Mouse (Mus musculus): Measurements from ENCODE around the gene Nr4a1. TPM values are rescaled to one million over a fixed set of nuclear protein-coding genes. Genes with fewer than 3 reads are reported as not detected.

Gene Nr4a1
- polyA plus RNA-seq, 1 experiment, result 50.3 TPM

- peak in 1 of 2 experiments; percentile 74 for DNase-seq (ENCODE audit: low read depth in 1 of 2, low spot score in 2 of 2)
- TF ChIP-seq POLR2A (IDR thresholded peaks at IDR 0.05; ENCODE audit: low read depth, low read length) (no peak), CTCF (IDR thresholded peaks at IDR 0.05; ENCODE audit: extremely low read depth, insufficient read depth, insufficient read length, insufficient replicate concordance) (no peak)
- no peaks in the 10 kb centered on the region for H3K36me3 ChIP-seq (ENCODE audit: control insufficient read depth, insufficient read depth, low read length)
- 52% methylated on average over 6 of the region's 6 CpGs for WGBS
- peak overlapping the region; percentile 79 for H3K27ac ChIP-seq (ENCODE audit: insufficient read depth, low read length)
- no peaks in the 10 kb centered on the region for H3K27me3 ChIP-seq (ENCODE audit: control insufficient read depth, insufficient read depth, low read length)
- H3K4me1 ChIP-seq (ENCODE audit: control insufficient read depth, insufficient read depth, insufficient read length), result peaks cover 36% of the 10 kb centered on the region; the same call in 1 of the 2 replicates
- H3K4me3 ChIP-seq (ENCODE audit: extremely low read depth, insufficient read depth, insufficient read length), result no peak overlapping the region; the same call in 1 of the 2 replicates
Observed at GRCm38 (mm10) chr15:101252614-101253013, 1.5 kb upstream of the Nr4a1 start.

GRCm38 (mm10) chr15:101253563-101253885 lies 545 bp upstream of the Nr4a1 start:
- TF ChIP-seq CTCF (IDR thresholded peaks at IDR 0.05; ENCODE audit: extremely low read depth, insufficient read depth, insufficient read length, insufficient replicate concordance) (no peak), POLR2A (IDR thresholded peaks at IDR 0.05; ENCODE audit: low read depth, low read length) (no peak)
- Histone ChIP-seq H3K36me3 (ENCODE audit: control insufficient read depth, insufficient read depth, low read length) (no peaks in the 10 kb centered on the region), H3K4me3 (ENCODE audit: extremely low read depth, insufficient read depth, insufficient read length) (peak overlapping the region; percentile 59), H3K4me1 (ENCODE audit: control insufficient read depth, insufficient read depth, insufficient read length) (peaks cover 40% of the 10 kb centered on the region; the same call in 1 of the 2 replicates), H3K27ac (ENCODE audit: insufficient read depth, low read length) (peak overlapping the region; percentile 62), H3K27me3 (ENCODE audit: control insufficient read depth, insufficient read depth, low read length) (no peaks in the 10 kb centered on the region)
- 33% methylated on average over 3 of the region's 3 CpGs for WGBS
- DNase-seq (ENCODE audit: low read depth in 1 of 2, low spot score in 2 of 2), result no peak

DNA sequence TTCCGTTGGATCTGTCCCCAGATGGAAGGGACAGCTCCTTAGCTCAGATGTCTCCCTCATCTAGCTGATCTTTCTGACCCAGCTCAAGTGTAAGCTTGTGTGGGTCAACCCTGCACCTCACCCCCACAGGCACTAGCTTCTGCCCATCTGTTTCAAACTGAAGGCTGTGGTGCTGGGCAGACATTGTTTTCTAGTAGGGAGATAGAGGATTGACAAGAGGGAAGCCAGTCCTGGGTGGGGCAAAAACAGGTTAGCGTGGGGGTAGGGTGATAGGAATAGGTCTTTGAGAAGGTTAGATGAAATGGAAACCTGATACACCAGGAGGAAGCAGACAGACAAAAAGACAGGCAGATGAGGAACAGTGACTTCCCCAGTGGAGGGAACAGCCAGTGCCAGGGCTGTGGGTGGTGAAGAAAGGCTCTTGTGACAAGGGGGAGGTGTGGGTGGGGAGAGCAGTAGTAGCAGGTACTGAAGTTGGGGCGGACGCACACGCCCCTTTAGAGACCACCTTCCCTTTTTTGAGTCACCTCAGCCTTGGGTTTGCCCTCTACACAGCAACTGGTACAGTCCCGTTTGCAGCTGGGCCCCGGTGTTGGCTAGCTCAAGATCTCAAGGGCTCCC lies 1.9 kb downstream of the Nr4a1 start:
- no peaks in the 10 kb centered on the region for H3K27me3 ChIP-seq (ENCODE audit: control insufficient read depth, insufficient read depth, low read length)
- no peak for DNase-seq (ENCODE audit: low read depth in 1 of 2, low spot score in 2 of 2)
- peaks cover 39% of the 10 kb centered on the region; the same call in 1 of the 2 replicates for H3K4me1 ChIP-seq (ENCODE audit: control insufficient read depth, insufficient read depth, insufficient read length)
- no peak overlapping the region for H3K4me3 ChIP-seq (ENCODE audit: extremely low read depth, insufficient read depth, insufficient read length)
- WGBS, result 30% methylated on average over 7 of the region's 7 CpGs
- peak overlapping the region; percentile 66 for H3K27ac ChIP-seq (ENCODE audit: insufficient read depth, low read length)
- no peaks in the 10 kb centered on the region; the same call in 1 of the 2 replicates for H3K36me3 ChIP-seq (ENCODE audit: control insufficient read depth, insufficient read depth, low read length)
- no peak for TF ChIP-seq CTCF (IDR thresholded peaks at IDR 0.05; ENCODE audit: extremely low read depth, insufficient read depth, insufficient read length, insufficient replicate concordance)
- TF ChIP-seq POLR2A (IDR thresholded peaks at IDR 0.05; ENCODE audit: low read depth, low read length), result no peak

DNA sequence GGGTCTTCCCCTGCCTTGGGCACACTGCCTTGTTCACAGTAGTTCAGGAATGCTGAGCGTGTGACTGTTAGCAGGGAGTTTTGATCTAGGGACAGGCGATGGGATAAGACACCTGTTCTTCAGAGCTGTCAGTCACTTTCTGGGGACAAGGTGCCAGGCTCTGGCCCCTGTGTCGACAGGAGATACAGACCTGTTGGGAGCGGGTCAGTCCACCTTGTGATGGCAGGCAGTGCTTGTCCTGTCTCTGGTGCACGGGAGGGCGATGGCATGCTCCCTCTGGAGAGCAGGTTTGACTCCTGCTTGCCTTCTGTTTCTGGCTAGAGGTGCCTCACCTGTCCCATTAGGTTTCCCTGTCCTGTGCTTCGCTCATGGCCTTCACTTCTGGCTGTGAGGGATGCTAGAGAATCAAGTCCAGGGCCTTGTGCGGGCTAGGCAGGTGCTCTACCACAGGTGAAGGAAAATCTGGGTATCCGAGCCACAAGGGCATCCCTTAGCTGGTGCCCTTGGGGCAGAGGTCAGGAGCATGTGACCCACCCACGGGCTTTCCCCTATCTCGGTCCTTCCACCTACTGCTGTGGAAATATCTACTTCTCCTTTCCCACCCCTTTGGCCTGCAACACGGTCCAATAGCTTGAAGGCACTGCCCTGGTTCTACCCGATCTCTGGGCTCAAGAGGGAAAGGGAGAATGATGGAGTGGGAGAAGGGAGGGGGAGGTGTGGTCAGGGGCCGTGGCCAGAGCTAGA lies 2.6 kb downstream of the Nr4a1 start:
- Histone ChIP-seq H3K4me1 (ENCODE audit: control insufficient read depth, insufficient read depth, insufficient read length) (peaks cover 39% of the 10 kb centered on the region; the same call in 1 of the 2 replicates), H3K27ac (ENCODE audit: insufficient read depth, low read length) (peak overlapping the region; percentile 66), H3K36me3 (ENCODE audit: control insufficient read depth, insufficient read depth, low read length) (no peaks in the 10 kb centered on the region; the same call in 1 of the 2 replicates), H3K4me3 (ENCODE audit: extremely low read depth, insufficient read depth, insufficient read length) (no peak overlapping the region), H3K27me3 (ENCODE audit: control insufficient read depth, insufficient read depth, low read length) (no peaks in the 10 kb centered on the region)
- WGBS, result 62% methylated on average over 14 of the region's 14 CpGs
- no peak for TF ChIP-seq CTCF (IDR thresholded peaks at IDR 0.05; ENCODE audit: extremely low read depth, insufficient read depth, insufficient read length, insufficient replicate concordance)
- TF ChIP-seq POLR2A (IDR thresholded peaks at IDR 0.05; ENCODE audit: low read depth, low read length), result no peak
- DNase-seq (ENCODE audit: low read depth in 1 of 2, low spot score in 2 of 2), result peak; percentile 54 to 63

DNA sequence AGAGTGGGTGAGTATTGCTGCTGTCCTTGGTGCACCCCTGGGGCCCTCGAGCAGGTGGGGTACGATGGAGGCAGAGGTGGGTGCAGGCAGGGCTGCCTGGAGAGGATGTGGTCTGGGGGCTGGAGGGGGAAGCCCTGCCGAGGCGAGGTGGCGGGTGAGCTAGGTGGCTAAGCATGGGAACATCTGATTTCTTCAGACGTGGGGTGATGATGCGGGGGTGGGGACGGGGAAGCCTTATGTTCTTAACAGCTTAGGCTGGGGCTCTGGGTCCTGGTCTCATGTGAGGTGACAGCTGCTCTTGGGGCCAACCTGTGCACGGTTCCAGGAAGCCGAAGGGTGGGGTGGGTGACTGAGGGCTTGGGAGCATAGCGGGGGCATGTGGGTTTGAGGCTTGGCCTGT lies 4.4 kb downstream of the Nr4a1 start:
- TF ChIP-seq CTCF (IDR thresholded peaks at IDR 0.05; ENCODE audit: extremely low read depth, insufficient read depth, insufficient read length, insufficient replicate concordance) (no peak), POLR2A (IDR thresholded peaks at IDR 0.05; ENCODE audit: low read depth, low read length) (no peak)
- H3K27ac ChIP-seq (ENCODE audit: insufficient read depth, low read length), result peak overlapping the region; percentile 64
- peaks cover 48% of the 10 kb centered on the region; the same call in 1 of the 2 replicates for H3K4me1 ChIP-seq (ENCODE audit: control insufficient read depth, insufficient read depth, insufficient read length)
- WGBS, result 10% methylated on average over 11 of the region's 11 CpGs
- H3K36me3 ChIP-seq (ENCODE audit: control insufficient read depth, insufficient read depth, low read length), result no peaks in the 10 kb centered on the region; the same call in 1 of the 2 replicates
- no peaks in the 10 kb centered on the region for H3K27me3 ChIP-seq (ENCODE audit: control insufficient read depth, insufficient read depth, low read length)
- DNase-seq (ENCODE audit: low read depth in 1 of 2, low spot score in 2 of 2), result peak; percentile 58 to 69
- no peak overlapping the region for H3K4me3 ChIP-seq (ENCODE audit: extremely low read depth, insufficient read depth, insufficient read length)

DNA sequence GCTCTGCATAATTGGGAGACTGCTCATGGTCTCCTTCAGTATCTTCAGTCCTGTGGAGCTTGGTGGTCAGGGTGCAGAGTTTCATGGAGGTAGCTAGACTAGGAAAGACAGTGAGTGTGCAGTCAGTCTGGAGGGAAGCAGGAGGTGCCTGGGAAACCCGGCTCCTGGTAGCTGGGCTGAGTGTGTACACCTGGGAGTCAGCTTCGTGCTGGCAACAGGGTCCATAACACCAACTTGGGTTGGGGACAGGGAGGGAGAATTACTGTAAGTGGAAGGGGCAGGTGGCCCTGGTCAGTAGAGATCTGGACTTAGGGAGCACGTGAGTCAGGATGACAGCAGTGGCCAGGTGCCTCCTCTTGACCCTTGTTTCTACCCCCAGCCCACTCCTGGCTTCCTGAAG lies 5.9 kb downstream of the Nr4a1 start:
- TF ChIP-seq POLR2A (IDR thresholded peaks at IDR 0.05; ENCODE audit: low read depth, low read length) (no peak), CTCF (IDR thresholded peaks at IDR 0.05; ENCODE audit: extremely low read depth, insufficient read depth, insufficient read length, insufficient replicate concordance) (no peak)
- Histone ChIP-seq H3K27ac (ENCODE audit: insufficient read depth, low read length) (no peak overlapping the region; the same call in 1 of the 2 replicates), H3K4me1 (ENCODE audit: control insufficient read depth, insufficient read depth, insufficient read length) (peaks cover 45% of the 10 kb centered on the region; the same call in 1 of the 2 replicates), H3K27me3 (ENCODE audit: control insufficient read depth, insufficient read depth, low read length) (no peaks in the 10 kb centered on the region), H3K36me3 (ENCODE audit: control insufficient read depth, insufficient read depth, low read length) (no peaks in the 10 kb centered on the region; the same call in 1 of the 2 replicates), H3K4me3 (ENCODE audit: extremely low read depth, insufficient read depth, insufficient read length) (no peak overlapping the region)
- 98% methylated on average over 3 of the region's 3 CpGs for WGBS
- DNase-seq (ENCODE audit: low read depth in 1 of 2, low spot score in 2 of 2), result no peak
